In the genomic region with DNA sequence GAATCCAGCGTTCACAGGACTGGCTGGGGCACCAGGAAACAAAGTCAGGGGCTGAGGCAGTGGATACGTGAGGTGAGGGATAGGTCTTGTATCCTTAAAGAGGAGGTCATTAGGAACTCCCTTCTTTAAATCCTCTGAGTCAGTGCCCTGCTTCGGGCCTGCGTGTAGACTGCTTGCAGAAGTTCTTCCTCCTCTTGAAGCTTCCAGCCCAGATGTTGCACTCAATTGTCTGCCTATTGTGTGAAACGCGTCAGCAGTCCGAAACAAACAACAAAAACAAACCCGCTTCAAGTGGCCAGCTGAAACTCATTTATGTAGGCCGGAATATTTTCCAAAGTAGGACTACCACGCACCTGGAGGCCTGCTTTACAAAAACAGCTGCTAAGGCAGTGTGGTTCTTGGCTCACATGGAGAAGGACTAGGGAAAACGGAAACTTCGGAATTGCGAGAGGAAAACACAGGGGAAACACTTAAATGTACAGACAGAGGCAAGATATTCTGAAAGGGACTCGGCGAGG, we compare ENCODE assay signal across 9 mouse cellular contexts. TPM values are rescaled to one million over a fixed set of nuclear protein-coding genes. Genes with fewer than 3 reads are reported as not detected.
A peak's percentile ranks its signal among the peaks of the same experiment; 100 is the strongest.
DNase-seq lines count a peak whose midpoint lies in the region; ATAC-seq and TF ChIP-seq lines count a peak whose summit lies in the region.
"Had no signal": no experiment of that assay in that cellular context is flagged by ENCODE, and none has a peak within 500 bp of the region (broad histone marks: within the 10 kb centered on the region; RNA-seq: fewer than 3 reads in every experiment).

No protein-coding gene starts in this region.

- peak overlapping the region; percentile 56 for H3K4me2 ChIP-seq in forebrain, embryonic 13.5 days
- H3K4me2 ChIP-seq in neural tube, embryonic 14.5 days (ENCODE audit: low read depth, low read length), result peak overlapping the region; percentile 49

- peak in 1 of 2 experiments; percentile 17 for DNase-seq in layer of hippocampus, adult 2 months (ENCODE audit: low spot score in 2 of 2)
- no peak for DNase-seq in layer of hippocampus, adult 9-10 months (ENCODE audit: low spot score)
- no peak for DNase-seq in limb, embryonic 10.5 days (ENCODE audit: low spot score)
- DNase-seq in ovary, postnatal 14 days (ENCODE audit: low spot score), result no peak
- no peak for DNase-seq in thymus, postnatal 25 days
- DNase-seq in embryo, embryonic 10 days (ENCODE audit: low spot score), result no peak

- 12% methylated on average over 15 of the region's 15 CpGs for WGBS in forebrain, embryonic 13.5 days
- WGBS in limb, embryonic 10.5 days, result 35% methylated on average over 15 of the region's 15 CpGs
- WGBS in neural tube, embryonic 14.5 days, result 14% methylated on average over 15 of the region's 15 CpGs

- no peaks in the 10 kb centered on the region for H3K9me3 ChIP-seq in forebrain, embryonic 13.5 days (replicated peaks)
- H3K9me3 ChIP-seq in limb, embryonic 10.5 days (replicated peaks), result no peaks in the 10 kb centered on the region
- no peaks in the 10 kb centered on the region for H3K9me3 ChIP-seq in neural tube, embryonic 14.5 days (ENCODE audit: control insufficient read depth, low read length)

- peaks cover 22% of the 10 kb centered on the region for H3K4me1 ChIP-seq in forebrain, embryonic 13.5 days
- H3K4me1 ChIP-seq in limb, embryonic 10.5 days, result peaks cover 13% of the 10 kb centered on the region
- H3K4me1 ChIP-seq in neural tube, embryonic 14.5 days (ENCODE audit: control insufficient read depth, insufficient read depth, low read length), result no peaks in the 10 kb centered on the region; the same call in 1 of the 2 replicates

- no peaks in the 10 kb centered on the region for H3K27me3 ChIP-seq in forebrain, embryonic 13.5 days
- no peaks in the 10 kb centered on the region for H3K27me3 ChIP-seq in limb, embryonic 10.5 days (ENCODE audit: low read depth, poor library complexity, severe bottlenecking)
- no peaks in the 10 kb centered on the region for H3K27me3 ChIP-seq in neural tube, embryonic 14.5 days (ENCODE audit: control insufficient read depth, insufficient read depth, low read length)
- H3K27me3 ChIP-seq: Patski had no signal

- TF ChIP-seq CTCF in layer of hippocampus, adult 2 months (conservative IDR thresholded peaks at IDR 0.05), result no peak

- H3K36me3 ChIP-seq in forebrain, embryonic 13.5 days (ENCODE audit: poor library complexity, severe bottlenecking), result no peaks in the 10 kb centered on the region
- no peaks in the 10 kb centered on the region for H3K36me3 ChIP-seq in limb, embryonic 10.5 days
- H3K36me3 ChIP-seq in neural tube, embryonic 14.5 days (ENCODE audit: control insufficient read depth, insufficient read depth, low read length), result no peaks in the 10 kb centered on the region

- peak overlapping the region; percentile 5; the same call in 1 of the 2 replicates for H3K9ac ChIP-seq in forebrain, embryonic 13.5 days
- H3K9ac ChIP-seq in neural tube, embryonic 14.5 days (replicated peaks; ENCODE audit: low read depth, low read length), result peak overlapping the region; percentile 0; the same call in 1 of the 2 replicates

- peak; percentile 11 for ATAC-seq in forebrain, embryonic 13.5 days
- no peak for ATAC-seq in neural tube, embryonic 14.5 days (ENCODE audit: low read depth)

- H3K27ac ChIP-seq in layer of hippocampus, adult 2 months, result peak overlapping the region; percentile 70
- H3K27ac ChIP-seq in forebrain, embryonic 13.5 days, result peak overlapping the region; percentile 72
- H3K27ac ChIP-seq in limb, embryonic 10.5 days, result peak overlapping the region; percentile 44; the same call in 1 of the 2 replicates
- H3K27ac ChIP-seq in neural tube, embryonic 14.5 days (ENCODE audit: low read depth, low read length), result peak overlapping the region; percentile 65; the same call in 1 of the 2 replicates

- H3K4me3 ChIP-seq in layer of hippocampus, adult 2 months, result peak overlapping the region; percentile 45
- peak overlapping the region; percentile 29 for H3K4me3 ChIP-seq in forebrain, embryonic 13.5 days
- H3K4me3 ChIP-seq in limb, embryonic 10.5 days, result peak overlapping the region; percentile 42
- H3K4me3 ChIP-seq in neural tube, embryonic 14.5 days (ENCODE audit: low read depth, low read length), result peak overlapping the region; percentile 28

RNA-seq across cellular contexts. Expression of a gene that starts 55.6 kb away (rescaled TPM):
- 10 to 100 TPM; 66.3 to 68.0 TPM for total RNA-seq in layer of hippocampus, adult 2 months (2021)
- 146 and 156 TPM in 2 replicates for polyA plus RNA-seq in forebrain, embryonic 13.5 days (2015; fragmentation: Nextera tagmentation; extraction: Ambion mirVana)
- 148 and 175 TPM in 2 replicates for polyA plus RNA-seq in limb, embryonic 10.5 days (2016; fragmentation: Nextera tagmentation; extraction: Ambion mirVana)
- polyA plus RNA-seq in neural tube, embryonic 14.5 days (2014; fragmentation: Nextera tagmentation; extraction: Ambion mirVana), result 94.2 and 97.1 TPM in 2 replicates
